Mouse (Mus musculus): ENCODE results near the gene Rims1. TPM values are rescaled to one million over a fixed set of nuclear protein-coding genes. Genes with fewer than 3 reads are reported as not detected.
A peak's percentile ranks its signal among the peaks of the same experiment; 100 is the strongest.

The Rims1 gene
- total RNA-seq, 4 experiments from 2014 or later, result 227 to 279 (median 248) TPM

- DNase-seq (ENCODE audit: low spot score in 2 of 2), result no peak
Observed at GRCm38 (mm10) chr1:22695046-22695445, 110.7 kb downstream of the Rims1 start.

- DNase-seq (ENCODE audit: low spot score in 2 of 2), result no peak
Observed at GRCm38 (mm10) chr1:22694514-22694913, 111.3 kb downstream of the Rims1 start.

- DNase-seq (ENCODE audit: low spot score in 2 of 2), result no peak
Observed at GRCm38 (mm10) chr1:22683455-22683854, 122.3 kb downstream of the Rims1 start.

GRCm38 (mm10) chr1:22664196-22664595, 141.6 kb downstream of the Rims1 start:
- DNase-seq (ENCODE audit: low spot score in 2 of 2), result no peak

GRCm38 (mm10) chr1:22661825-22662224, 144.0 kb downstream of the Rims1 start:
- DNase-seq (ENCODE audit: low spot score in 2 of 2), result no peak

- DNase-seq (ENCODE audit: low spot score in 2 of 2), result no peak
Observed at GRCm38 (mm10) chr1:22655983-22656382, 149.8 kb downstream of the Rims1 start.

GRCm38 (mm10) chr1:22654903-22655302, 150.9 kb downstream of the Rims1 start:
- peak; percentile 35 to 49 for DNase-seq (ENCODE audit: low spot score in 2 of 2)

GRCm38 (mm10) chr1:22650588-22650987, 155.2 kb downstream of the Rims1 start:
- no peak for DNase-seq (ENCODE audit: low spot score in 2 of 2)

GRCm38 (mm10) chr1:22649432-22649831, 156.4 kb downstream of the Rims1 start:
- no peak for DNase-seq (ENCODE audit: low spot score in 2 of 2)

- DNase-seq (ENCODE audit: low spot score in 2 of 2), result no peak
Observed at GRCm38 (mm10) chr1:22645257-22645656, 160.5 kb downstream of the Rims1 start.

- no peak for DNase-seq (ENCODE audit: low spot score in 2 of 2)
Observed at GRCm38 (mm10) chr1:22640568-22640967, 165.2 kb downstream of the Rims1 start.

- no peak for DNase-seq (ENCODE audit: low spot score in 2 of 2)
Observed at GRCm38 (mm10) chr1:22639702-22640101, 166.1 kb downstream of the Rims1 start.

- no peak for DNase-seq (ENCODE audit: low spot score in 2 of 2)
Observed at GRCm38 (mm10) chr1:22633871-22634270, 171.9 kb downstream of the Rims1 start.

GRCm38 (mm10) chr1:22632551-22632950, 173.2 kb downstream of the Rims1 start:
- no peak for DNase-seq (ENCODE audit: low spot score in 2 of 2)

- no peak for DNase-seq (ENCODE audit: low spot score in 2 of 2)
Observed at GRCm38 (mm10) chr1:22631991-22632390, 173.8 kb downstream of the Rims1 start.

- no peak for DNase-seq (ENCODE audit: low spot score in 2 of 2)
Observed at GRCm38 (mm10) chr1:22629011-22629410, 176.8 kb downstream of the Rims1 start.

- DNase-seq (ENCODE audit: low spot score in 2 of 2), result no peak
Observed at GRCm38 (mm10) chr1:22627013-22627412, 178.8 kb downstream of the Rims1 start.

- no peak for DNase-seq (ENCODE audit: low spot score in 2 of 2)
Observed at GRCm38 (mm10) chr1:22626295-22626694, 179.5 kb downstream of the Rims1 start.

- no peak for DNase-seq (ENCODE audit: low spot score in 2 of 2)
Observed at GRCm38 (mm10) chr1:22620827-22621226, 185.0 kb downstream of the Rims1 start.

- no peak for DNase-seq (ENCODE audit: low spot score in 2 of 2)
Observed at GRCm38 (mm10) chr1:22615601-22616000, 190.2 kb downstream of the Rims1 start.

GRCm38 (mm10) chr1:22613609-22614008, 192.2 kb downstream of the Rims1 start:
- DNase-seq (ENCODE audit: low spot score in 2 of 2), result no peak

GRCm38 (mm10) chr1:22604329-22605044, 201.3 kb downstream of the Rims1 start:
- no peak for DNase-seq (ENCODE audit: low spot score in 2 of 2)

GRCm38 (mm10) chr1:22596197-22596596, 209.6 kb downstream of the Rims1 start:
- DNase-seq (ENCODE audit: low spot score in 2 of 2), result no peak

GRCm38 (mm10) chr1:22594841-22595240, 211.0 kb downstream of the Rims1 start:
- DNase-seq (ENCODE audit: low spot score in 2 of 2), result no peak
